Mouse (Mus musculus) megakaryocyte, embryonic 14.5 days (primary cell): ENCODE results near the gene Apeh.

Source experiments
- FLI1 ChIP-seq: IDR thresholded peaks from 2 replicates; pipeline ENCODE4 v1.6.1; 2012; ENCODE audit warnings: low read length, inconsistent platforms, mixed read lengths
- GATA1 ChIP-seq: IDR thresholded peaks from 3 replicates; pipeline ENCODE4 v1.6.1; 2012; ENCODE audit warnings: mixed read lengths, low read length, inconsistent platforms, borderline replicate concordance

DNA sequence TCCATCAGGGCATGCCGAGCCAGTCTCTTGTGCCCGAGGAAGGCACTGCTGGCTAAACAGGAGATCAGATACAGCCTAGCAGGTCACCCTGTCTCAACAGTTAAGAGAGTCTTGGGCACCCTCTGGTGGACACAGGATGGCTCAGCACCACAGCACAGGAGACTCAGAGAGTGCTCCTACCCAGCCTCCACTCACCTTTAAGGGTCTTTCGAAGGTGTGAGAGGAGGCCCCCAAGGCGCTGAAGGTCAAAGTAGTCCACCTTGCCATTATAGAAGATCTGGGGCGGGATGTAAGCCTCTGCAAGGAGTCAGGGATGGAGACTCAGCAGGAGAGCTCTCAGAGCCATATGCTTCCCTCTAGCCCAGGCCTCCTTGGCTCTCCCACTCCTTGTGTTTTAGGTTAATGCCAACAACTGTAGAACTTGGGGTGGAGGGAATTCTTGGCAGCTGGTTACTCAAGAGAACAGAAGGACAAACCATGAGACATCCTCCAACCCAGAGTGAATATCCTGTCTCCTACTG is 28.9 kb downstream of the Apeh start:
- TF ChIP-seq FLI1 (no peak), GATA1 (no peak)
